Mouse (Mus musculus): Measurements from ENCODE around the gene Pptc7. TPM values are rescaled to one million over a fixed set of nuclear protein-coding genes. Genes with fewer than 3 reads are reported as not detected.

Gene Pptc7
- total RNA-seq, 2 experiments from 2014 or later, result 44.0 to 47.2 TPM

GRCm38 (mm10) chr5:122334682-122335081, 50.5 kb downstream of the Pptc7 start:
- DNase-seq, result no peak

- DNase-seq, result no peak
These were observed 52.6 kb downstream of the Pptc7 start for GRCm38 (mm10) chr5:122336554-122337294.

GRCm38 (mm10) chr5:122342874-122343273, 58.7 kb downstream of the Pptc7 start:
- no peak for DNase-seq

GRCm38 (mm10) chr5:122343768-122344167, 59.6 kb downstream of the Pptc7 start:
- no peak for DNase-seq

GRCm38 (mm10) chr5:122344260-122344659, 60.1 kb downstream of the Pptc7 start:
- peak; percentile 83 for DNase-seq

GRCm38 (mm10) chr5:122345777-122346176, 61.6 kb downstream of the Pptc7 start:
- DNase-seq, result no peak

- DNase-seq, result peak; percentile 99
These were observed 69.8 kb downstream of the Pptc7 start, which contains the start of the genes Rad9b and Vps29 for GRCm38 (mm10) chr5:122353807-122354491. Gene Rad9b (minus strand): TSS chr5:122354233. Gene Vps29 (plus strand): TSS chr5:122354369.

GRCm38 (mm10) chr5:122354492-122355067, 70.4 kb downstream of the Pptc7 start:
- DNase-seq, result no peak

- peak; percentile 56 for DNase-seq
These were observed 87.5 kb downstream of the Pptc7 start, which contains the start of gene Gpn3 for GRCm38 (mm10) chr5:122371591-122372191. Gene Gpn3 (plus strand): TSS chr5:122371876.

- peak; percentile 99 for DNase-seq
These were observed 88.1 kb downstream of the Pptc7 start, which contains the start of gene Fam216a for GRCm38 (mm10) chr5:122372192-122372769. Gene Fam216a (minus strand): TSS chr5:122372364.

GRCm38 (mm10) chr5:122372878-122373277, 88.7 kb downstream of the Pptc7 start:
- DNase-seq, result no peak

Other genes with a start within 250 kb of the Pptc7 start
- gene Cux2, start 234.3 kb upstream of the Pptc7 start, total RNA-seq (2021), result 10 to 100 TPM; 12.2 to 13.6 TPM
- gene Myl2, start 183.4 kb upstream of the Pptc7 start, total RNA-seq (2021), result over 10,000 TPM; 18,495 to 19,403 TPM
- under 1 TPM in 1 of 2 experiments, not detected in 1; 0.36 TPM for gene Ccdc63, start 143.5 kb upstream of the Pptc7 start, total RNA-seq (2021)
- gene Ppp1cc, start 126.1 kb upstream of the Pptc7 start, total RNA-seq (2021), result 100 to 1,000 TPM; 216 to 217 TPM
- 1 to 10 TPM; 1.9 to 2.0 TPM for gene Hvcn1, start 77.6 kb upstream of the Pptc7 start, total RNA-seq (2021)
- gene Tctn1, start 19.9 kb upstream of the Pptc7 start, total RNA-seq (2021), result 1 to 10 TPM; 6.0 to 6.1 TPM
- 1 to 10 TPM; 1.7 to 2.8 TPM for gene Rad9b, start 69.9 kb downstream of the Pptc7 start, total RNA-seq (2021)
- 100 to 1,000 TPM; 120 to 132 TPM for gene Vps29, start 70.0 kb downstream of the Pptc7 start, total RNA-seq (2021)
- gene Gpn3, start 87.5 kb downstream of the Pptc7 start, total RNA-seq (2021), result 10 to 100 TPM; 20.5 to 21.5 TPM
- gene Fam216a, start 88.0 kb downstream of the Pptc7 start, total RNA-seq (2021), result 10 to 100 TPM; 21.9 to 24.1 TPM
- gene Arpc3, start 107.5 kb downstream of the Pptc7 start, total RNA-seq (2021), result 100 to 1,000 TPM; 138 to 141 TPM
- gene Anapc7, start 137.3 kb downstream of the Pptc7 start, total RNA-seq (2021), result 10 to 100 TPM; 47.0 to 48.7 TPM
- gene Atp2a2, start 217.9 kb downstream of the Pptc7 start, total RNA-seq (2021), result 1,000 to 10,000 TPM; 5,023 to 5,799 TPM

Measured in heart, postnatal 4 days (tissue).